Mouse (Mus musculus): ENCODE results near the gene Smarcc2.

DNA sequence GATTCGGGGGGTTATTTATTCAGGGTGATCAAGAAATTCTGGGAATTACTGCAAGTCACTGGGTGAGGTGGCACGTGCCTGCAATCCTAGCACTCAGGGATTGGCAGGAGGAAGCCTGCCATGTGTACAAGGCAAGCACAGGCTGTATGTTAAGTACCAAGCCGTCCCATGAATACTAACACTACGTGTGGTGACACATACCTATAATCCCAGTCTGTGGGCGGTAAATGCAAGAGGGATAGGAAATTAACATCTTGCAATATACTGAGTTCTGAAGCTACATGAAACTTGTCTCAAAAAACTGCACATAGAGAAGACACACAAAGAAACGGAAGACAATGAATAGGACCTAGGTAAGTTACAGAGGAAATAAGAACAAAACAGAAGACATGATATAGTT lies 8.0 kb upstream of the Smarcc2 start:
- TF ChIP-seq POLR2A (IDR thresholded peaks at IDR 0.05; ENCODE audit: borderline replicate concordance, extremely low read depth, insufficient read depth, insufficient read length, poor library complexity, severe bottlenecking) (no peak), CTCF (IDR thresholded peaks at IDR 0.05; ENCODE audit: borderline replicate concordance, extremely low read depth, insufficient read depth, insufficient read length) (no peak)
